Mouse (Mus musculus): ENCODE results near the gene Tnfrsf11a.

The Tnfrsf11a gene

DNA sequence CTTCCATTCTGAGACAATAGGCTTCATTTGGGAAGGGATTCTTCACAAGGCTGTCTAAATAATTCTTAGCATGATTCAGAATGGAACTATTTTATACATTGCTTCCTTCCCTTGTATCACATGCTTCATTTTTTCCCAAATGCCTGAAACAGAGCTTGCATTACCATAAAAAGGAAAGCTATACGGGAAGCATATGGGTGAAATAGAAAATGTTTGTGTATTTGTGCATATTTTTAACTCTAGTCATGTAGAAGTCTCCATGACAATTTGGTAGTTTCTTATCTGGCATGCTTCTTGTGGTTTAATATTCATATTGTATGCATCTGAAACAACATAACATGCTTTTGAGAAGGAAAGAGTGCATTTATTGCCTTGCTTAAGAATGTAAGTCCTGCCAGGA is 52.3 kb downstream of the Tnfrsf11a start:
- DNase-seq: no peak

DNA sequence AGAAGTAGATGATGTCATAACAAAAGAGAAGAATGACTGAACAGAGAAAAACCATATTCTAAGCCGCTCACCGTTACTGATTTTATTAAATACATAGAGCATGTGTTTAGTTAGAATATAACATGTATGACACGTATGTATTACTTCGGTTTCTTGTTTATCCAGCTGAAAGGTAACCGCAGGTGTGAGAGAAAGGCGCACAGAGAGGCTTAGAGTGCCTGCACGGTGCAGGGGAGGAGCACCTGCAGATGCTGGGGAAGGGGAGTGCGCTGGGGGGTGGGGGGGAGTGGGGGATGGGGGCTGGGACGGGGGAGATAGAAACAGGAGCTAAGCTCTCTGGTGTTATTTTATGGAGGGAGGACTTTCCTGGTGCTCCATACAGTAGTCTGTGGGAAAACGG is 62.4 kb downstream of the Tnfrsf11a start:
- peak; percentile 24 for DNase-seq

DNA sequence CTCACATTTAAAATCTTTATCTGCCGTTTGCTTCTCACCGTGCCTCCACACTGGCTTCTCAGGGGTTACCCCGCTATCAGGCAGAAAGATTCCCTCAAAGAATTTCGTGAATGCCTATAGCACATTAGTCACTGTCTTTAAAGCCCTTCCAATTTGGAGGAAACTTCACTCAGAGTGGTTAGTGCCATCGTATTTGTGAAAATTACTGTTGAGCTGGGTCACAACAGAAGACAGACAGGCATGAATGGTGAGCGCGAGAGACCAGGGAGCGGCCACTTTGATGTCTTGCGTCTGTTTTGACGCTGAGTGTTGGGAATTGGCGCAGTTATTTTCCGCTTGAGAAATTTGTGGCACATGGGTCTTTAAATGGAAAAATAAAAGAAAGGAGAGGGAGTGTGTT is 62.9 kb downstream of the Tnfrsf11a start:
- no peak for DNase-seq

DNA sequence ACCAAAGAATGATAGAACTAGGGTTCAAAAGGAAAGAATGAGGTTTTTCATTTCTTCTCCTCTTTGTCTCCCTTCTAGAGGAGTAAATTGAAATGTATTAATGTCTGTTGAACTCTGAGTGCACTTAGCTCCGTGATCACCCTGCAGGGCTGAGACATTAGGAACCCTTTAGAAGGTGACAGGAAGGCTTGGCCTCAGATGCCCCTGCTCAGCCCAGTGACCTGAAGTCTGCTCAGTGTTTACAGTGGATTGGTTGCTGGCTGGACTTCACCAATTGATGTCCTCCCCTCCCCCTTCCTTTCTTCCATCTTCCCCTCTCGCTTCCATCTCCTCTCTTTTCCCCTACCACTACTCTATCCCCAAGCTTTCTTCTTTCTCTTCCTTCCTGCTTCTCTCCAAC is 63.3 kb downstream of the Tnfrsf11a start:
- no peak for DNase-seq

DNA sequence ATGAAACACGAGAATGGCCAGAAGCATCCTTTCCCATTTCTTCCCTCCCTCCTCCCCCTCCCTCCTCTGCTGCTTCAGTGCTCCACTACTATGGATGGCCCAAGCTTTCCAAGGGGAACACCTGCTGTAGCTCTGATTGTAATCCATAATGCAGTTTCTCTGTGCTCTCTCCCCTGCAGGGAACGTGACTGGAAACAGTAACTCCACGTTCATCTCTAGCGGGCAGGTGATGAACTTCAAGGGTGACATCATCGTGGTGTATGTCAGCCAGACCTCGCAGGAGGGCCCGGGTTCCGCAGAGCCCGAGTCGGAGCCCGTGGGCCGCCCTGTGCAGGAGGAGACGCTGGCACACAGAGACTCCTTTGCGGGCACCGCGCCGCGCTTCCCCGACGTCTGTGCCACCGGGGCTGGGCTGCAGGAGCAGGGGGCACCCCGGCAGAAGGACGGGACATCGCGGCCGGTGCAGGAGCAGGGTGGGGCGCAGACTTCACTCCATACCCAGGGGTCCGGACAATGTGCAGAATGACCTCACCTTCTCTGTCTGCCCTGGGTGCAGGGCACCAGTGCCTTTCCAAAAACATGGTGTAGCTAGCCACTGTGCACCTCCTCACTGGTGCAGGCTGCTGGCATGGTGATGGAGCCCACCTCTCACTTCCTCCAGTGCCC is 64.0 kb downstream of the Tnfrsf11a start:
- peak; percentile 17 for DNase-seq

DNA sequence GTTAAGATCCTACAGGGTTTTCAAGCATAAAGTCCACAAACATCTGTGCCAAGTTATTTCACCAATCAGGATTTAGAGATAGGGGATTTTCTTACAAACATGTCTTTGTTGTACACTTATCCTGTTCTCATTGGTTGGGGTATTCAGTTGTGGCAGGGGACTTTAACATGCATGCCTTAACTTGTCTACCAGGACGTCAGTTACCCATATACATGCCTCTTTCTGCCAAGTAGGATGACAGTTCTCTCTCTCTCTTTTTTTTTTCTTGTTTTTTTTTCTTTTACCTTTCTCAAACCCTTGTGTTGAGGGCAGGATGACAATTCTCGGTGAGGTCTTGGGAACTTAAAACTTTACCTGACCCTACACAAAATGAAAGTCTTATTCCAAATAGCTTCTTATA is 65.9 kb downstream of the Tnfrsf11a start:
- no peak for DNase-seq

DNA sequence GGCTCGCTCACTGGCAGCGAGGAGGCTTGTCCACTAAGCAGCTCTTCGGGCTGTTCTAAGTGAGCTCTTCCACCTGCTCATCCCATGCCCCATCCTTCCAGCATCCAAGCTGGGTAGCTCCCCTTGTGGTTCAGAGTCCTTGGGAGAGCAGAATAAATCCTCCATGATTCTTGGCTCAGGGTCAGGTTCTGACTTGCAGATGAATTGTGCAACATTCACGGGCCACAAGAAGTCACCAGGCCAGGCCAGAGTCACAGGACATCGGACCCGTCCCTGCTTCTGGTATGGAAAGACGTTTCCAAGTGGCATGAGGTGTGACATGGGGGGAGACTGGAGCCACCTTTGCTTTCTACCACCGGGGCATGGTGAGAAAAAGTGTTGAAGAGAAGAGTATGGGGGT is 68.3 kb downstream of the Tnfrsf11a start:
- DNase-seq: no peak

DNA sequence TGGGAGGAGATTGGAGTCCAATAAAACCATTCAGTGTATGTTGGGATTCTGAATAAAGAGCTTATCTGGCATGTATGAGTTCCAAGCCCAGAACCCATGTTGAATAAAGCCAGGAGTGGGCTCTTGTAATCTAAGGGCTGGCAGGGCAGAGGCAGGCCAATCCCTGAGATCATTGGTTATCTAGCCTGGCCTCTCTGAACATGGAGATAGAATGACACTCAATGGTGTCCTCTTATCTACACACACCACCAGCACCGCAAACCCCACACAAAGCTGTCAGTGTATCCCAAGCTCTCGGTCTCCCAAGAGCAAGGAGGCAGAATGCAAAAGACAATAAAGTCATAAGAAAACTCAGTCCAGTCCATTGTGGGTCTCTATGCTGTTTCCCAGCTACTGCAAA is 70.8 kb downstream of the Tnfrsf11a start:
- no peak for DNase-seq

DNA sequence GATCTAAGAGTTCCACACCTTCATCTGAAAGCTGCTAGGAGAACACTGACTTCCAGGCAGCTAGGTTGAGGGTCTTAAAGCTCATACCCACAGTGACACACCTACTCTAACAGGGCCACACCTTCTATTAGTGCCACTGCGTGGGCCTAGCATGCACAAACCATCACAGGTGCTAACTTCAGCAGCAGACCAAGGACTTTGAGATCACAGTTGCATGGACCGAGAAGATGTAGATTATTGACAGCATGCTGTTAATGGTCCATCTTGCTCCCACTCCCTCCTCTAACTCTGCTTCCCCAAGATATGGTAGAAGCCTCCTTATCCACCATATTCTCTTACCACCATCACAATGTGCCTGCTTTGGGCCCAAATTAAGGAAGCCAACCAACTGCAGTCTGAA is 79.2 kb downstream of the Tnfrsf11a start:
- no peak for DNase-seq

DNA sequence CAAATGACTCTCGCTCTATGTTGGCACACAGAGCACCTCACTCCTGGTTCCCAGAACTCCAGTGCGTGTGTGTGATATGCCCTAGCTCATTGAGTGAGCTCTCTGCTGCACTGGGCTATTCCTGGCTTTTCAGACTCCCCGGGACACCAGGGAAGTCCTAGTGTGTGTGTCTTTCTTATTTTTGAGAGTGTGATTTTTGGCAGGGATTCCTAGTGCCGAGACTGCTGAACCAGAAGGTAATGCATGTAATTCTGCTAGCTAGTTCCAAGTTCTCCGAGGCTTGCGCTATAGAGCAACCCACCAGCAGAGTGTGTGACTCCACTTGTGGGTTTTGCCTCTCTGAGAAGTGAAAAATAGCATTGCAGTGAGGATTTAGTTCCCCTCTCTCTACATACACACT is 96.1 kb downstream of the Tnfrsf11a start:
- no peak for DNase-seq

DNA sequence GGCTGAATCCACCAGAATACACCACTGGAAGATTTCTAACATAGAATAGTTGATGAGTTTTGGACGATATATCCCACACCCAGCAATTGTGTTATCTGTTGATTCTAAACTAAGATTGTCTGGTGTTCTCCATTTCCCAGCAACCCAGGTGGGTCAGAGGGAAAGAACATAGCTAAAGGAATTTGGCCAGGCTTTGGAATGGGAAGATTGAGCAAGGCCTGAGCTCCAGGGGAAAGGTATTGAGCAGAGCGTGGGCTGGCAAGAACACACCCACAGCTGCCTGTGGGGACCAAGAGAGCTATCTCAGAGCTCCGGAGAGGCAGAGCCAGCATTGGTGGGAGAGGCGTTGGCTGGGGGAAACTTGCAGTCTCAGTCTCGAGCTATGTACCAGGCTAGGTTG is 97.3 kb downstream of the Tnfrsf11a start:
- no peak for DNase-seq

DNA sequence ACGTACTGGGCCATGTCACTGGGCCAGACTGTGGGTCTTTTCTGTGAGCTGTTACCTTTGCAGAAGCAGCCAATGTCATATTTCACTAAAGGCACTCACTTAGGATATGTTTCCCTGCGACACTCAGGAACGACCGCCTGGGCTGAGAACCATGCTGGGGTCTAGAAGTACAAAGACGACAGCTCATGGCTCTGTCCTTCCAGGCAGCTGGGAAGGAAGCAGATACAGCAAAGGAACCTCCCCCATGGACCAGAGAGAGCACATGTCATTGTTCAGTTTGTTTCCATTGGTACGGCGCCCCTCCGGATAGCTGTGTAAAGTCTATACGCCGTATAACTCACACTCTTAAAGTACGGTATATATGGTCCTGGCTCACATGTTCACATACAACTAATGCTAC is 97.9 kb downstream of the Tnfrsf11a start:
- DNase-seq: no peak

DNA sequence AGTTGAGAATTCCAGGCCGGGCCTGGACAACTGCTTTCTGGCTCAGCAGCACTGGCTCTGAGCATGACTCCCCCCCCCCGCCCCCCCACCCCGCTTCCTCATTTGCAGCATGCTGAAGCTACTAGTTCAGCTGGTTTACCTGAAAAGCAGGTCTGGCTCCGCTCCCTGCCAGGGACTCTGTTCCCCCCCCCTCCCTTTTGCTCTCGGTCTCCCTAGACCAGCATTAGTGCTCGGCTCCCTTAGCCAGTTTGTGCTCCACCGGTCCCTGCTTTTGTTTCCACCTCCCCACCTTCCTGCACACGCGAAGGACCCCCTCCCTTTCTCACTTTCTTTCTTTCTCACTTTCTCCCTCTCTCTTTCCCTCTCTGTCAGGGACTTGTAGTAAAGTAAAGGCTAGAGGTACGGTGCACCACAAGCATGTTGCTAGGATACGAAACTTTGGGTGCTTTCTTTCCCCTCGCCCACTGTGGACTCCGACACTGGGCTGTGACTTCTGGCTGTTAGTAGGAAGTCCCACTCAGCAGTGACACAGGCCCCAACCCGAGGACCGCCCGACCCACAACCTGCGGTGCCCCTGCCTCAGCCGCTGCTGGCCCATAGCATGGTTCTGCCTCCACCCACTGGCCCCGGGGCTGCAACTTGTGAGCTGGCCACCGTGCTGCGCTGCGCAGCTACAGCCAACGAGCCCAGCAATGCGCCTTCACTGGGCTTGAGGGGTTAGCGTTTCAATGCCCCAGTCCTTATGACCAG is 100.2 kb downstream of the Tnfrsf11a start:
- DNase-seq: no peak

DNA sequence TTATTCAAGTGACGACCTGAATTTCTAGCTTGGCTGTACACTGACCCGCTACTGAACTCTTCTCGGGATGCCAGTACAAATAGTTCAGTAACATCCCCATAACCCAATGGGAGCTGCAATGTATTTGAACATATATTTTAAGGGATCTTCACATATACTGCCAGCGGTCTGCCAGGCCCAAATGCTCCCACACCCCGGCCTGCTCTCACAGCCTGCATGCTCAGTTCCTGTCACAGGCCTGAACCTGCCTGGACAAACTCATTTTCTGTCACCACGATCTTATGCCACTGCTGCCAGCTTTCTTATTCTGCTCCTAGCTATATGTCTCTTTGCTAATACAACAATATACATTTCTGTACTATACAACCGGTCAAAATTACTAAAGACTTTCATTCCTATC is 100.9 kb downstream of the Tnfrsf11a start:
- no peak for DNase-seq

DNA sequence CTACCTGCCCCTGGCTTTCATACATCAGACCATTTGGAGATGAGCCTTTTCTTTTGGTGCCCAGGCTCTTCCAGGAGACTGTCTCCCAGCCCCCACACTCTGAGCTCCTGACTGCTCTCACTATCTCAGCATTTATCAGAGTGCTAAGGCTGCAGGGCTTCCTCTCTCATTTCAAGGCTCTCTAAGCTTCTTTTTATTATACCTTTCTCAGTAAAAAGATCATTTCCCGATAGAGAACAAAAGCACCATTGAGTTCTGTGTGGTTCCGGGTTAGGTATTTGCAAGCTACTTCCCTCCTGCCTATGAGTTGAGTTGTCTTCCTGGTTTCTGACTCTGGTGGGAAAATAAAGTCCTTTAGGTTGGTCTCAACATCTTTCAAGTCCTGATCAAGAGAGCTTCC is 103.0 kb downstream of the Tnfrsf11a start:
- DNase-seq: no peak

DNA sequence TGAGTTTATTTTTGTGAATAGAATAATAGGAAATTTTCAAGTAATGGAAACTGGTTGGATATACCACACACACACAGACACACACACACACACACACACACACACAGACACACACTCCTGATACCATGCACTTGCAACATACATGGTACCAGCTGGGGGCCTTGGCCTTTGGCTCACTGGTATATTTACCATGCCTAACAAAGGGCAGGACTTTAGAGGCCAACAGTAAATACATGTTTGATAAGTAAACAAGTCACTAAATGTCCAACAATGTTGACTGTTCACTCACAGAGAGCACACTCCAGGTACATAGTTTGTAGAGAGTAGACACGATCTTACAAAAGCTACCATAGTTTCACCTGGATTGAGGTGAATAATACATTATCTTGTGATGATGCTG is 104.6 kb downstream of the Tnfrsf11a start:
- DNase-seq: no peak

DNA sequence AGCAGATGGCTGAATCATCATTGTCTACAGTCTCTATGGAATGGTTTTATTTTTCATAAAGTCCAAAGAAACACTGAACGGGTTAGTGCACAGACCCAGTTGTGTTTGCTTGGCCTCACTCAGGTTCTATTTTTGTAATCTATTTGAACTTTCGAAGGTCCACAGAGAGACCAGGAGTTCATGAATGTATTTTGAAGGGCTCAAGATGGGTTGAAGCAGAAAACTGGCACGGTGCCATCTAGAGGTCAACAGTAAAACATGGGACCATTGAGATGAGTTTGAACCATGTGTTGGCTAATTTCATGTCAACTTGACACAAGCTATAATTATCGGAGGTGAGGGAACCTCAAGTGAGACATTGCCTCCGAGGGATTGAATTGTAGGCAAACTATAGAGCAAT is 105.1 kb downstream of the Tnfrsf11a start:
- DNase-seq: no peak

DNA sequence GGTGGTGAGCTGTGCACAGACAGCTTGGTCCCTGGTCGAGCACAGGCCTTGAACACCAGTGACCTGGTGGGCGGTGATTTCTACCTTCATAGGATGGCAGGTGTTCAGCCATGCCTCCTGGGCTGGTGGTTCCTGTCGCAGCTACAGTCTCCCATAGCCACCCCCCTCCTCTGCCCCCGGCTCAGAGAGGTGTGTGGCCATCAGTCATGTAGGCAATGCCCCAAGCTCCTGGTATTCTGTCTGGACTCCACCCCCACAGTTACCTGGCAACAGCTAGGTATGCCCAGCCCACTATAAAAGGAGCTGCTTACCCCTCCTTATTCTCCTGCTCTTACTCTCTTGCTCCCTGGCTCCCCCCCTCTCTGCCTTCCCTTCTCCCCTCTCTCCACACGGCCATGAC is 105.8 kb downstream of the Tnfrsf11a start:
- DNase-seq: no peak

DNA sequence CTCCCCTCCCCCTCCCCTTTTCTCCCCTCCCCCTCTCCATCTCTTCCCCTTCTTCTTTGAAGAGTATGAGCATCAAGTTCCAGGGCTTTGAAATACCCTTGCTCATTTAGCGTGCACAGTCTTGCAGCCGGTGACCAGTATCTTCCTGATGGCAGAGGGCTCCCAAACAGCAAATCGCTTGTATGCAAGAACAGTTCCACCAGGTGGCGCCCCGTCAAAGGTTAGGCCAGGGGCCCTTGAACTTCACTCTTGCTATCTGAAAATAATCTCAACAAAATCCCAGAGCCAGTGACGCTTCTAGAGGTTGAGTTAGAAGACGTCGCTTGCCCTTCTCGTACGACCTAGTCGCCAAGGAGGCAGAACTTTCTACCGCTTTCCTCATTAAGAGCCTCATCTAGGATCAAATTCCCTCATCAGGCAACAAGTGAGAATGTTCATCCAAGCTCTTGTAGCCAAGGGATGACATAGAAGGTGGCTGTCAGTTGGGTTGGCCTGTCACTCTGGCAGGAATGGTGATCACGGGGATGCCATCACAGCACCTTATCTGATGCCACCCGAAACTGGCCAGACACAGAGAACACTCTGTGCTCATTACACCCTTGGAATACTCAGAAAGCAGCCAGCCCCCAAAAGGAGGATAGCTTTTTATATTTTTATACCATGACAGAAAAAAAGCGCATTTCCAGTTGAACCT is 110.7 kb downstream of the Tnfrsf11a start:
- DNase-seq: peak; percentile 91

DNA sequence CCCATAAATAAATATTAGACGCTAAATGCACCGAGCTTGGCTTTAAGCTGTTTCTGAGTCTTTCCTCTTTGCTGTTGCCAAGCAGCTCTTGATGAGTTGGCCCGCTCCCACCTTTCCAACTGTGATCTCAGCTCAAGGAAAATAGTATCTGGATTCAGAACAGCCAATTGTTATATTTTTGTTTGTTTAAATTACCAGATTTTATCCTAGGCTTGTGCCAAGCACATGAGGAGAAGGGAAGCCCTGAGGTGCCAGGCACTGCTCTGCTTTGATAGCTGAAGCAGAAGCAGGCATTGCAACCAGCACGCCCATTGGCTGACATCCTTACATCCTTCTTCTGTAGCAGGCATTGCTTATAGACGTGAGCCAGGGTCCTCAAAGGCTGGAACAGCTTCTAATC is 114.5 kb downstream of the Tnfrsf11a start:
- DNase-seq: no peak

Data from thymus, postnatal 14 days (tissue).